Mouse (Mus musculus) erythroblast, embryonic 14.5 days (primary cell): ENCODE measurements around the gene Gm10638. TPM values are rescaled to one million over a fixed set of nuclear protein-coding genes. Genes with fewer than 3 reads are reported as not detected.

Source experiments
- H3K27me3 ChIP-seq: 2 replicates; pipeline ENCODE4 v1.6.1; 2012; ENCODE audit warnings: inconsistent platforms; ENCODE audit not compliant: control insufficient read depth
- H3K36me3 ChIP-seq: 2 replicates; pipeline ENCODE4 v1.6.1; 2012; ENCODE audit warnings: mild to moderate bottlenecking, inconsistent platforms; ENCODE audit not compliant: control insufficient read depth
- H3K4me1 ChIP-seq: 2 replicates; pipeline ENCODE4 v1.6.1; 2012; ENCODE audit warnings: inconsistent platforms; ENCODE audit not compliant: control insufficient read depth
- H3K4me3 ChIP-seq: replicated peaks from 2 replicates; pipeline ENCODE3; 2012; ENCODE audit warnings: moderate library complexity, mild to moderate bottlenecking, inconsistent platforms
- H3K9me3 ChIP-seq: 2 replicates; pipeline ENCODE4 v1.6.1; 2012; ENCODE audit warnings: low read length, inconsistent platforms, mixed read lengths; ENCODE audit not compliant: control insufficient read depth
- GATA1 ChIP-seq: IDR thresholded peaks from 2 replicates; pipeline ENCODE4 v1.6.1; 2012; ENCODE audit warnings: low read length, inconsistent platforms, mixed read lengths
- TAL1 ChIP-seq: IDR thresholded peaks from 3 replicates; pipeline ENCODE4 v1.6.1; 2012; ENCODE audit warnings: low read length, inconsistent platforms, mixed read lengths
- polyA plus RNA-seq: library from polyadenylated mRNA; stranded (reverse); fragments of >175 nt; gene quantifications from 2 replicates; pipeline ENCODE4 v1.2.3, GENCODE M21; 2012

Gm10638 gene
- polyA plus RNA-seq, 1 experiment: 1.3 TPM

- peaks cover 3% of the 10 kb centered on the region; the same call in 1 of the 2 replicates for H3K9me3 ChIP-seq
- no peaks in the 10 kb centered on the region for H3K36me3 ChIP-seq
- peaks cover 13% of the 10 kb centered on the region for H3K27me3 ChIP-seq
These were observed 21.2 kb downstream of the Gm10638 start for GRCm38 (mm10) chr8:86766548-86767211.

GRCm38 (mm10) chr8:86768499-86768898 lies 23.0 kb downstream of the Gm10638 start:
- TF ChIP-seq TAL1 (no peak), GATA1 (no peak)
- H3K4me3 ChIP-seq: no peak overlapping the region
- H3K9me3 ChIP-seq: peaks cover 3% of the 10 kb centered on the region; the same call in 1 of the 2 replicates
- peaks cover 25% of the 10 kb centered on the region for H3K4me1 ChIP-seq
- H3K27me3 ChIP-seq: peaks cover 4% of the 10 kb centered on the region
- no peaks in the 10 kb centered on the region for H3K36me3 ChIP-seq

More at GRCm38 (mm10) chr8:86766548-86767211, 21.2 kb downstream of the Gm10638 start:
- peaks cover 25% of the 10 kb centered on the region for H3K4me1 ChIP-seq
- no peak overlapping the region for H3K4me3 ChIP-seq
- TF ChIP-seq TAL1 (no peak), GATA1 (no peak)

DNA sequence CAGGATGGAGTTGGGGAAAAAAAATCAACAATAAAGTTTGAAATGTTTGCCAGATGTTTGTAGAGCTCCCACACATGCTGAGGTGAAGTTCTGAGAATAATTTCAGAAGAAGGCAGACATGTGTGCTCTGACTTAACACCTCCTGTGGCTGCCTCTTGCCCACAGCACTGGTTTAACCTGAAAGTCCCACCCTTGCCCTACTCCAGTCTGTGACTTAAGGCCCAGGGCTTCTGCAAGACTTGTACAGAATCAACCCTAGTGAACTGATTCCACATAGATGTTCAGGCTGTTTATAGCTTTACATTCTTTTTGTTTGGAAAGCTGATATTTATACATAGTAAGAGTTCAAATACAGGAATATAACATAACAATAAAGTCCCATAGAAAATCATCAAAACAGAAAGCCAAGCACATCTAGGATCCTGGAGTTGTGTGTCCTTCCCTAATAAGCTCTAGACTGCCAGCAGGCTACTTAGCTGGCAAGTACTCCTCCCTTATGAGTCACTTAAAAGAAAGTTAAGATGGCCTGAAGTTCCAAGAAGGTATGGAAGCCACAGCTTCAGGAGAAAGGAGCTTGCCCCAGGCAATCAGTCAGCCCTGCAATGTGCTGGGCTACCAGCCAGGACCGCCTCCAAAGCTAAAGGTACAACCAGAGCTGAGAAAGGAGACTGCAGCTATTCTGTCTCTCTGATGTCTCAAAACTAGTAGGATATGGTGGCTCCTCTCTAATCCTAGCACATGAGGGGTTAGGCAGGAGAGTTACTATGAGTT lies 24.6 kb downstream of the Gm10638 start:
- TF ChIP-seq TAL1 (no peak), GATA1 (no peak)
- no peak overlapping the region for H3K4me3 ChIP-seq
- peaks cover 14% of the 10 kb centered on the region for H3K4me1 ChIP-seq
- no peaks in the 10 kb centered on the region for H3K9me3 ChIP-seq
- H3K27me3 ChIP-seq: peaks cover 2% of the 10 kb centered on the region
- H3K36me3 ChIP-seq: no peaks in the 10 kb centered on the region

DNA sequence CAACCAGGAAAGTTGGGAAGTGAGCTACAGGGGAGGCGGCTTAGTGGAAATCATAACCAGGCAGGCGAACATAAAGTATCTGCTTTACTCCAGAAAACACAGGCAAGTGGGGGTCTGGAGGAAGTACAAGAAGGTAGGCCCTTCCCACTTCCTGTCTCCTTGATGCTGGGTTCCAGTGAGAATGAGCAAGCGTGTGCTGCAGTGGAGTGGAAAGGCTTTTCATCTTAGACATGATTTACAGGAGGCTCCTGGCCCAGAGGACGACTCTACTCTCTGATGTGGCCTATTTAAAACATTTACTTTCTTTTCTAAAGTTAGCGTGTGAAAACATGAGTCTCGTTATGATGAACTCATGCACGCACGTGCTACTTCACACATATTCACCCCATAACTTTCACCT lies 33.7 kb downstream of the Gm10638 start:
- Histone ChIP-seq H3K4me1 (no peaks in the 10 kb centered on the region), H3K4me3 (no peak overlapping the region), H3K27me3 (no peaks in the 10 kb centered on the region), H3K36me3 (no peaks in the 10 kb centered on the region), H3K9me3 (no peaks in the 10 kb centered on the region)
- TF ChIP-seq TAL1 (no peak), GATA1 (no peak)

DNA sequence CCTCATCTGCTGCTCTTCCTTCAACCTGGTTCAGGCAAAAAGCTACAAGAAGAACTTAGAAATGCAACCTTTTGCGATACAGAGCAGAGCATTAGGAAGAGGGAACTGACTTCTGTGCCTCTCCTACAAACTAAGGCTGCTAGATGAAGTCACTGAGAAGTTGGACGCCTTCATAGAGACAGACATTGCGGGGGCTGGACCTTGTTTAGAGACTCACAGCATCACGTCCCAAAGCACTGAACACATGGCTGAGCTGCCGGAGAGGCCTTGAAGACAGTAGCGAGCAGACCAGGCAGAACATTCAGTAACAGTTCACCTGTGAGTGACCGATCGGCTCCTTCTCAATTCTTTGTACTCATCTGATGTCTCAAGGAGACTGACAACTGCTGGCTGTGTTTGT lies 35.6 kb downstream of the Gm10638 start:
- Histone ChIP-seq H3K4me3 (no peak overlapping the region), H3K27me3 (no peaks in the 10 kb centered on the region), H3K36me3 (no peaks in the 10 kb centered on the region), H3K9me3 (no peaks in the 10 kb centered on the region), H3K4me1 (no peaks in the 10 kb centered on the region)
- TF ChIP-seq GATA1 (no peak), TAL1 (no peak)

GRCm38 (mm10) chr8:86786498-86786897 lies 41.0 kb downstream of the Gm10638 start:
- TF ChIP-seq GATA1 (no peak), TAL1 (no peak)
- no peaks in the 10 kb centered on the region for H3K36me3 ChIP-seq
- H3K9me3 ChIP-seq: no peaks in the 10 kb centered on the region
- H3K4me3 ChIP-seq: no peak overlapping the region
- H3K27me3 ChIP-seq: no peaks in the 10 kb centered on the region
- no peaks in the 10 kb centered on the region; the same call in 1 of the 2 replicates for H3K4me1 ChIP-seq

DNA sequence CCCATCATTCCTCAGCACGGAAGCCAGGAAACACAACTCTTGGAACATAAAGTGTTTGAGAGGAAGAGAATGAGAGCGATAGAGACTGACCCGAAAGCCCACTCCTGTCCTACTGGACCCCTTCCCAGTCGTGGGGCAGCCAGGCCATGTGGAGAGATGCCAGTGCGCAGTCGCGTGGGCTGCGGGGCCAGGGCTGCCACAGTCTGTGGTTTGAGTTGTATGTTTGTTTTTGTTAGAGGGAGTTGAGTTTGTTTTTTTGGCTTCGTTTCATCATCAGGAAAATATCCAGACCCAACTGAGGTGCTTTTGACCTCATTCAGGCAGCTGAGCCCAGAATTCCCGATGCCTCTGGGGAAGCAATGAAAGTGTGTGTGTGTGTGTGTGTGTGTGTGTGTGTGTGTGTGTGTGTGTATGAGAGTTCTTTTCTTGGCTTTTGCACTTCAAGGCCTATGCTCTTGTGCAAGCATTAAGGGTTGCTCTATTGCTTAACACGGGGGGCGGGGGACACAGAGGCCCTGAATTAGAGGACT lies 42.5 kb downstream of the Gm10638 start:
- H3K27me3 ChIP-seq: no peaks in the 10 kb centered on the region
- TF ChIP-seq GATA1 (no peak), TAL1 (no peak)
- no peaks in the 10 kb centered on the region; the same call in 1 of the 2 replicates for H3K4me1 ChIP-seq
- H3K36me3 ChIP-seq: no peaks in the 10 kb centered on the region
- no peaks in the 10 kb centered on the region for H3K9me3 ChIP-seq
- no peak overlapping the region for H3K4me3 ChIP-seq

DNA sequence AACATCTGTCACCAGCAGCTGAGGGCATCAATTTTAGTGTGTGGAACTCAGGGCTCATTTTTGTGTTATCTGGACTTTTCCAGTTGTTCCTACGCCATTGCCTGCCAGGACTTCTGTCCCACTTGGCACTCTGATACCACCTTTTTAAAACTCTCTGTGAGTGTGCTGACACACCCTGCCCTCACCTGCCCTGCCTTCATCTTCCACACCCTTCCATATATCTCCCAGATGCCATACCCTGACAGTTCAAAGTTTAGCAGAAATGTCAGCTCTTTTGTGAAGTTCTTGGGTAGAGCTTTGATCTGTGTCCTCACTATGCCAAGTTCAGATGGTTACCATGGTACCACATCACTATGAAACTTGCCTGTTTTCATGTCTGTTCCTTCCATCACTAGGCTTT lies 44.1 kb downstream of the Gm10638 start:
- Histone ChIP-seq H3K4me3 (no peak overlapping the region), H3K9me3 (no peaks in the 10 kb centered on the region), H3K4me1 (no peaks in the 10 kb centered on the region; the same call in 1 of the 2 replicates), H3K36me3 (no peaks in the 10 kb centered on the region), H3K27me3 (no peaks in the 10 kb centered on the region)
- no peak for TF ChIP-seq GATA1
- TF ChIP-seq TAL1: no peak

GRCm38 (mm10) chr8:86791542-86791941 lies 46.0 kb downstream of the Gm10638 start:
- H3K4me3 ChIP-seq: no peak overlapping the region
- no peaks in the 10 kb centered on the region for H3K27me3 ChIP-seq
- no peaks in the 10 kb centered on the region for H3K4me1 ChIP-seq
- TF ChIP-seq TAL1 (no peak), GATA1 (no peak)
- no peaks in the 10 kb centered on the region for H3K9me3 ChIP-seq
- H3K36me3 ChIP-seq: no peaks in the 10 kb centered on the region
